Mouse (Mus musculus): Measurements from ENCODE around the gene Slc25a40. TPM values are rescaled to one million over a fixed set of nuclear protein-coding genes. Genes with fewer than 3 reads are reported as not detected.

Slc25a40 gene
- polyA plus RNA-seq (2012; rRNA removed) = 11.2 and 12.3 TPM in 2 replicates

GRCm38 (mm10) chr5:8422157-8422931 is at the start of gene Slc25a40, which contains the start of gene Dbf4:
Slc25a40 (plus strand) TSS chr5:8422850.
Dbf4 (minus strand) TSS chr5:8422716.
- Histone ChIP-seq H3K4me1 (ENCODE audit: control insufficient read depth, insufficient read depth, low read length) (no peaks in the 10 kb centered on the region), H3K4me3 (ENCODE audit: insufficient read depth, low read length) (peak within 1 kb of the TSS; percentile 83), H3K27ac (ENCODE audit: insufficient read depth, low read length) (no peak within 1 kb of the TSS)
- 0 out of 2 replicates have a peak, but pooled peaks have one; percentile 26 for TF ChIP-seq POLR2A (IDR thresholded peaks at IDR 0.05; ENCODE audit: extremely low read depth, insufficient read depth, low read length)
- no peak for TF ChIP-seq CTCF (IDR thresholded peaks at IDR 0.05; ENCODE audit: extremely low read depth, insufficient read depth, low read length)

- no peak for TF ChIP-seq POLR2A (IDR thresholded peaks at IDR 0.05; ENCODE audit: extremely low read depth, insufficient read depth, low read length)
- no peak for TF ChIP-seq CTCF (IDR thresholded peaks at IDR 0.05; ENCODE audit: extremely low read depth, insufficient read depth, low read length)
- Histone ChIP-seq H3K4me1 (ENCODE audit: control insufficient read depth, insufficient read depth, low read length) (no peaks in the 10 kb centered on the region), H3K4me3 (ENCODE audit: insufficient read depth, low read length) (no peak overlapping the region), H3K27ac (ENCODE audit: insufficient read depth, low read length) (no peak overlapping the region)
Measured at GRCm38 (mm10) chr5:8373415-8373814, 49.2 kb upstream of the Slc25a40 start.

- Histone ChIP-seq H3K4me1 (ENCODE audit: control insufficient read depth, insufficient read depth, low read length) (no peaks in the 10 kb centered on the region), H3K27ac (ENCODE audit: insufficient read depth, low read length) (no peak overlapping the region), H3K4me3 (ENCODE audit: insufficient read depth, low read length) (no peak overlapping the region)
- TF ChIP-seq POLR2A (IDR thresholded peaks at IDR 0.05; ENCODE audit: extremely low read depth, insufficient read depth, low read length) (no peak), CTCF (IDR thresholded peaks at IDR 0.05; ENCODE audit: extremely low read depth, insufficient read depth, low read length) (no peak)
Measured at GRCm38 (mm10) chr5:8374297-8374906, 48.2 kb upstream of the Slc25a40 start.

- no peak for TF ChIP-seq CTCF (IDR thresholded peaks at IDR 0.05; ENCODE audit: extremely low read depth, insufficient read depth, low read length)
- TF ChIP-seq POLR2A (IDR thresholded peaks at IDR 0.05; ENCODE audit: extremely low read depth, insufficient read depth, low read length) = no peak
- Histone ChIP-seq H3K27ac (ENCODE audit: insufficient read depth, low read length) (no peak overlapping the region), H3K4me1 (ENCODE audit: control insufficient read depth, insufficient read depth, low read length) (no peaks in the 10 kb centered on the region), H3K4me3 (ENCODE audit: insufficient read depth, low read length) (no peak overlapping the region)
Measured at GRCm38 (mm10) chr5:8393891-8394583, 28.6 kb upstream of the Slc25a40 start.

DNA sequence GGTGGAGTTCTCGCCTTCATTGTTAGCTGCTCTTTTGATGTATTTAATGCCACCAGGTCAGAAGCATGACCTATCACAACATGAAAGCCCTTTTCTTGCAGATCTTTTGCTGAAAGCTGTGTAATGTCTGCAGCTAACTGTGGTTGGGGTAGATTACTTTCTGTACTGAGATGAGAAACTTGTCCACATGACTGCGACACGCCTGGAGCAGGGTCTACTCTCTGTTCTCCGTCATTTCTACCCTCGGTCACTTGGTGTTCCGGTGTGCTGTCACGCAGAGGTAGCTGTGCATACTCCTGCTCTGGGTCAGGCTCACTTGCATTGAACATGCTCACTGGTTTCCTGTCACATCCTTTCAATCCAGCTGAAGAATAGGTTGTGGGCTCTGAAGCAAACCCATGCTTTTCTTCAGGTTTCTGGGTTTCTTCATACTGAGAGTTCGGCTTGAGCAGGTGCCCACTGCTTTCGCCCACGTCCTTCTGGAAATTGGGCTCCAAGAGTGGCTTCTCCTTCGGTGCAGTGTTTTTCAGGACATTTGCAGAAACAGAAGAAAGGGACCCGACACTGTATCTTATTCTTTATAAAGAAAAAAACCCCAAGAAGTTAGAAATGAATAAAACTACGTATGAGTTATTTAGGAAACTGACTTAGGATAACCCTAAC is 24.9 kb upstream of the Slc25a40 start:
- TF ChIP-seq CTCF (IDR thresholded peaks at IDR 0.05; ENCODE audit: extremely low read depth, insufficient read depth, low read length) (no peak), POLR2A (IDR thresholded peaks at IDR 0.05; ENCODE audit: extremely low read depth, insufficient read depth, low read length) (no peak)
- Histone ChIP-seq H3K4me1 (ENCODE audit: control insufficient read depth, insufficient read depth, low read length) (no peaks in the 10 kb centered on the region), H3K27ac (ENCODE audit: insufficient read depth, low read length) (no peak overlapping the region), H3K4me3 (ENCODE audit: insufficient read depth, low read length) (no peak overlapping the region)

DNA sequence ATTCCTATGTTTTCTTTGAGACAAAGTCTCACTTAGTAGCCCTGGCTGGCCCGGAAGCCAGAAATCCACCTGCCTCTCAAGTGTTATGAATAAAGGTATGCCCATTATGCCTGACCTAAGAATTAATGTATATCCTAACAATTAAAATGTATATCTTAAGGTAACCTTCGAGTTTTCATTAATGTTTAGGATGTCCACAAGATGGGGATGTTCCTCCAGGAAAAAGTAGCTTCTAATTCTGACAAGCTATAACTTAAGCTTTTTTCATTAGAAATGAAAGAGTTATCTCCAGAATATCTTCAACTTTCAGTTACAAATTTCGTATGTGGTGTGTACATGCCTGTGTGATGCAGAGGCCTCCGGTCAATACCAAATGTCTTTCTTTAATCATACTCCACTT is 13.9 kb upstream of the Slc25a40 start:
- no peak for TF ChIP-seq POLR2A (IDR thresholded peaks at IDR 0.05; ENCODE audit: extremely low read depth, insufficient read depth, low read length)
- no peaks in the 10 kb centered on the region for H3K4me1 ChIP-seq (ENCODE audit: control insufficient read depth, insufficient read depth, low read length)
- H3K4me3 ChIP-seq (ENCODE audit: insufficient read depth, low read length) = no peak overlapping the region
- H3K27ac ChIP-seq (ENCODE audit: insufficient read depth, low read length) = no peak overlapping the region

DNA sequence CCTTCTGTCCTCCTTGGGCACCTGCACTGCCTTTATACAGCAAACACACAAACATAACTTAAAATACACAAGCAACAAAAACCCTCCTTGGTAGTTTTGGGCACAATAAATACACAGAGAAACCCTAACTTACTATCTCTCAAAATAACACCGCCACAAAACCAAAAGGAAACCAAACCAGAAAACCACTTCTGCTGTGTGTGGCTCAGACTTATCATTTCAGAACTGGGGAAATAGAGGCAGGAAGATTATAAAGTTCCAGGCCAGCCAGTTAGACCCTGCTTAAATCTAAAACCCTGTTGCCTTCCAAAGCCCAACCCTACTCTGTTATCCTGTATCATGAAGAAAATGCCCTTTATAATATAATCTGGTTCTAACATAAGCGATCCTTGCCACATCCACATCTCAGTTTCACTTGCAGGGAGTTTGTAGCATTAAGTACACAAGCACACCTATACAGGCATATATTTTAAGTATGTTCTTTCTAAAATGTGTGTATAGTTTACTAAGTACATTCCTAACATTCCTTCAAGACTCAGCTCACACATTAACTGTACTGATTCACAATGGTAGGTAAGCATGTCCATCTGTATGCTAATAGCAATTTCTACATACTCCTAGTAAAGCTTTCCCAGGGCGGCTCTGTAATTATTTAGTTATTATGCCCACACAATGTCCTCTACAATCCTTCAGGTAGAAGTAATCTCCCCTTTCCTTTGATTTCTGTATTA is 5.8 kb upstream of the Slc25a40 start:
- no peaks in the 10 kb centered on the region for H3K4me1 ChIP-seq (ENCODE audit: control insufficient read depth, insufficient read depth, low read length)
- H3K27ac ChIP-seq (ENCODE audit: insufficient read depth, low read length) = no peak overlapping the region
- no peak overlapping the region for H3K4me3 ChIP-seq (ENCODE audit: insufficient read depth, low read length)
- TF ChIP-seq CTCF (IDR thresholded peaks at IDR 0.05; ENCODE audit: extremely low read depth, insufficient read depth, low read length) = no peak
- no peak for TF ChIP-seq POLR2A (IDR thresholded peaks at IDR 0.05; ENCODE audit: extremely low read depth, insufficient read depth, low read length)

DNA sequence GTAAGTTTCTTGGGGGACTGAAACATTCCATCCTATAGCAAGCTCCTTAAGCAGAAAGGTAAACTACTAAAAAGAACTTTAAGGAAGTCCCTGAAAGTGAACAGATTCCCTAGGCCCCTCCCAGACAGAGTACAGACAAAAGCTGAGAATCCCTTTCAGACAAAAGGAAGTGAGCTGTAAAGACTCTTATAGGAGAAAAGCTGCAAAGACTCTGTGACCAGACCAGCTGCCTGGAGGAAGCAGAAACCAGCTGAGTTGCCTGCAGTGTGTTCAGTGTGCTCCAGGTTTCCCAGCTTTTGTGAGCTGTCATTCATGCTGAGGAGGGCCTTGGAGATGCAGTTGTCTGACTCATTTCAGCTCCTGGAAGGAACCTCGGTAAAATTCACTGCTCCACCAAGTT is 5.2 kb upstream of the Slc25a40 start:
- no peak overlapping the region for H3K4me3 ChIP-seq (ENCODE audit: insufficient read depth, low read length)
- no peaks in the 10 kb centered on the region for H3K4me1 ChIP-seq (ENCODE audit: control insufficient read depth, insufficient read depth, low read length)
- TF ChIP-seq POLR2A (IDR thresholded peaks at IDR 0.05; ENCODE audit: extremely low read depth, insufficient read depth, low read length) (no peak), CTCF (IDR thresholded peaks at IDR 0.05; ENCODE audit: extremely low read depth, insufficient read depth, low read length) (no peak)
- no peak overlapping the region for H3K27ac ChIP-seq (ENCODE audit: insufficient read depth, low read length)

- TF ChIP-seq CTCF (IDR thresholded peaks at IDR 0.05; ENCODE audit: extremely low read depth, insufficient read depth, low read length) (no peak), POLR2A (IDR thresholded peaks at IDR 0.05; ENCODE audit: extremely low read depth, insufficient read depth, low read length) (no peak)
- no peaks in the 10 kb centered on the region for H3K4me1 ChIP-seq (ENCODE audit: control insufficient read depth, insufficient read depth, low read length)
- H3K4me3 ChIP-seq (ENCODE audit: insufficient read depth, low read length) = no peak overlapping the region; the same call in 1 of the 2 replicates
- H3K27ac ChIP-seq (ENCODE audit: insufficient read depth, low read length) = no peak overlapping the region
Measured at GRCm38 (mm10) chr5:8421424-8421823, 1.2 kb upstream of the Slc25a40 start.
